Mouse (Mus musculus) gonadal fat pad, adult 2 months (tissue): ENCODE measurements around the gene Polr3b. TPM values are rescaled to one million over a fixed set of nuclear protein-coding genes. Genes with fewer than 3 reads are reported as not detected.

ENCODE experiments used
- DNase-seq: peaks from one replicate; pipeline ENCODE4 v3.0.0-alpha.2; 2012; ENCODE audit warnings: low read depth
- polyA plus RNA-seq: library from polyadenylated mRNA; depleted of rRNA; stranded (reverse); fragments of >200 nt; gene quantifications from 2 replicates; pipeline ENCODE4 v1.2.3, GENCODE M21; 2012

The Polr3b gene
- polyA plus RNA-seq, 1 experiment = 8.3 TPM

- DNase-seq = no peak
Measured at GRCm38 (mm10) chr10:84610783-84611182, 11.3 kb upstream of the Polr3b start.

- DNase-seq = no peak
Measured at GRCm38 (mm10) chr10:84611664-84612063, 10.4 kb upstream of the Polr3b start.

DNA sequence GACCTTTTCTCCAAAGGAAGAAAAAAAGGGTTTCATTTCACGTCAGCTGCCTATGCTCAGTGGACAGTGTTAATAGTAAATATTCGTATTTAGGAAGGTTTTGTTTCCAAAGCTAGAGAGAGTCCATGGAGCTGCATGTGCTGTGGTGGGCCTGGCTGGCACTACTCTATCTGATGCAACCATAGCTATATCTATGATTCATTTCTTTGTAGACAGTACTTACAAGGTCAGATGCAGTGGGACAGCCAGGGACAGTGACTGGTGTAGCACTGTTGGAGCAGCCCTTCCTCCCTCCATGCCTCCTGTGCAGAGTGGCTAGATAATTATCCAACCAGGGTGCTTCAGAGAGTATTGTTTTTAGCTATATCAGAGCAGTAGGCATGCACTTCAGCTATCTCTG, 9.8 kb upstream of the Polr3b start:
- DNase-seq = no peak

GRCm38 (mm10) chr10:84613366-84613765, 8.7 kb upstream of the Polr3b start:
- DNase-seq = no peak

DNA sequence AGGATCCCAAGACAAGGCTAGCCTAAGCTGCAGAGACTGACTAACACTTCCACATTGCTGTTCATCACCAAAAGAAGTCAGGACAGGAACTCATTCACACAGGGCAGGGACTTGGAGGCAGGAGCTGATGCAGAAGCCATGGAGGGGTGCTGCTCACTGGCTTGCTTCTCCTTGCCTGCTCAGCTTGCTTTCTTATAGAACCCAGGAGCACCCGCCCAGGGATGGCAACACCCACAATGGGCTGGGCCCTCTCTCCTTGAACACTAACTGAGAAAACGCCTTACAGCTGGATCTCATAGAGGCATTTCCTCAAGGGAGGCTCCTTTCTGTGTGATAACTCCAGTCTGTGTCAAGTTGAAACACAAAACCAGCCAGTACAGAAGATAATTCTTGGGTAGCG, 7.0 kb upstream of the Polr3b start:
- DNase-seq = no peak

GRCm38 (mm10) chr10:84631182-84631581, 9.1 kb downstream of the Polr3b start:
- DNase-seq = no peak

DNA sequence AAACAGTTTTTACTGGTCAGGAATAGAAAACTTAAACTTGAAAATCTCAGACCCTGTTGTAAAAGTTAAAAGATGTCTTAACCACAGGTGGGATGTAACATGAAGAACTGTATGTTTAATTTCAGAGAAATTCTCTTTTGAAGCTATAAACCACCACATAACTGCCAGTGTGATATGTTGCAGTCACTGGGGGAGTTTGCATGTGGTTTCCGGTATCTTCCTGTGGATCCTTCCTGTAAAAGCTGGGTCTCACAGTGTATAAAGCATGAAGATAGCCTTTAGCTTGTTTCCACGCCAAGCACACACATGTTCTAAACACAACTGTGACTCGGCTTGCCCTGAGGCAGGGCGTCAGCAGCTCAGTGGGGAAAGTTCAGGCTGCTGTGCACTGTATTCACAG, 9.9 kb downstream of the Polr3b start:
- no peak for DNase-seq

- DNase-seq = no peak
Measured at GRCm38 (mm10) chr10:84636656-84637055, 14.6 kb downstream of the Polr3b start.

DNA sequence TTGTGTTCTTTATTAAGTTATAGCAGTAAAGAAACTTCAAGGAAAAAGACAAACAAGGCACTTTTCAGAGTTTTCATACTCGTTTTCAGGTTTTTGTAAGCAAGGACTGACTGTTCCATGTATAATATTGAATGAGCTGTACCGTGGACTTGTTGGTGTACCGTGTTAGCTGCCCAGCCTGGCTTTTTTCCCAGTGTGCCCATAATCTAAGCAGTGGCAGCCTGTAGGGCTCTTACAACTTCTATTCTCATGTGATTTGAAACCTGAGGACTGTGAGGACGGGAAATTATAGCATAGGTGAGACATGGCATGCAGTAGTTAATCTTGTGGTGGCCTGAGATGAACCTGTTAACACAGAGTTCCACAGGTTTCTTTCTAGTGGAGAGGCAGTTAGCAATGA, 16.3 kb downstream of the Polr3b start:
- no peak for DNase-seq

DNA sequence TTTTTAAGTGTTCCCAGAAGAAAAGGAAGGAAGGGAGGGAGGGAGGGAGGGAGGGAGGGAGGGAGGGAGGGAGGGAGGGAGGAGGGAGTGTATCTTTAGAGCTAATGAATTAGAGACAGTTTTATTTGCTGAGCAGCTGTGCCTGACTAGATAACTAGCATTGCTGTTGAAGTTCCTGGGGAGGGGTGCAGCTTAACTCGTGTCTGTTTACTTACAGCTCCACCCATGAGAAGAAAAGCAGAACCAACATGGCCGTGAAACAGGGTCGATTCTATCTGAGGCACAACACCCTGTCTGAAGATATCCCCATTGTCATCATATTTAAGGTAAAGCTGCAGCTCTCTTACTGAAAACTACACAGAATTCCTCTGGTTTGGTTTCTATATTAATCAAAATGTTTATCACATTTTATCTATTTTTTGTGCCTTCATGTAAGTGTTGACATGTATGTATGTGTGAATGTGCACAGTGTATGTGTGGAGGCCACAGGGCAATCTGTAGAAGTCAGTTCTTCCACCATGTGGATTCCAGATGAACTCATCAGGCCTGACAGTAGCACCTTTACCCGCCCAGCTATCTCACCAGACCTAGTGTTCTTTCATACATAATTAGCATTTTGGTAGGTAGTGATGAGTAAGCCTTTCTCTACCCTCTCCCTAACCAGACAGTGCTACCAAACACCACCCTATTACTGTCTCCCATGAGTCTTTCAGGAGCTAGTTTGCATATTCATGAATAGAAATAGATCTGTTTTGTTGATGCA, 17.6 kb downstream of the Polr3b start:
- DNase-seq = no peak

GRCm38 (mm10) chr10:84640861-84641260, 18.8 kb downstream of the Polr3b start:
- no peak for DNase-seq

GRCm38 (mm10) chr10:84641576-84641975, 19.5 kb downstream of the Polr3b start:
- DNase-seq = no peak

DNA sequence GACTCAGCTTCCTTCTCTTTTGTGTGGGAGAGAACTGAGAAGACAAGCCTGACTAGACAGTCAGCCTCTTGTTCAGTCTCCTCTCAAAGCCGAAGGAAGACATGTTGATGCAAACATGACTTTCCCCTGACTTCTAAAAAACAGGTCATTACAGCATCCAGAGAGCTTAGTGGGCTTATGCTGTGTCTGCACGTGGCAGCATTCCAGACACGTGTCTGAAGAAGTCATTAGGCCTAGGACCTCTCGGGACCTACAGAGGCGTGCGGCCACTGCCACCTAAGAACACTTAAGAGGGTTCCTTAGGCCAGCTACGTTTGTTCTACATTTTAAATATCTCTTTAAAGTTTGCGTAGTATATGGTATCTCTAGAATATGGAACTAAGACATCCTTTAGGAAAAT, 23.8 kb downstream of the Polr3b start:
- DNase-seq = no peak

- no peak for DNase-seq
Measured at GRCm38 (mm10) chr10:84646506-84647102, 24.5 kb downstream of the Polr3b start.

DNA sequence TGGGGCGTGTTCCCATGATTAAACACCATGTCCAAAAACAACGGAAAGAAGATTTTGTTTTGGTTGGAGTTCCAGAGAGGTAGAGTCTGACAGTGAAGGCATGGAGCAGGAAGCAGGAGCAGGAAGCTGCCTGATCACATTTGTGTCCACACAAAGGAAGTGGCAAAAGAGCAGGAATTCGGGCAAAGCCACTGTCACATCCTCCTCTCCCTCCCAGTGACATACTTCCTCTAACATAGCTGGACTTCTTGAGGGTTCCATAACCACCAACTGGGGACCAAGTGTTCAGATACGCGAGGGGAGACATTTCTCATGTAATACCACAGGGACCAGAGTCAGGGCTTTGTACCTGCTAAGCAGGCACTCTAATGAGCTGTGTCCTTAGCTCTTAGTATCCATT, 25.2 kb downstream of the Polr3b start:
- DNase-seq = no peak

- DNase-seq = no peak
Measured at GRCm38 (mm10) chr10:84648911-84649310, 26.8 kb downstream of the Polr3b start.

- DNase-seq = no peak
Measured at GRCm38 (mm10) chr10:84654029-84654428, 31.9 kb downstream of the Polr3b start.

DNA sequence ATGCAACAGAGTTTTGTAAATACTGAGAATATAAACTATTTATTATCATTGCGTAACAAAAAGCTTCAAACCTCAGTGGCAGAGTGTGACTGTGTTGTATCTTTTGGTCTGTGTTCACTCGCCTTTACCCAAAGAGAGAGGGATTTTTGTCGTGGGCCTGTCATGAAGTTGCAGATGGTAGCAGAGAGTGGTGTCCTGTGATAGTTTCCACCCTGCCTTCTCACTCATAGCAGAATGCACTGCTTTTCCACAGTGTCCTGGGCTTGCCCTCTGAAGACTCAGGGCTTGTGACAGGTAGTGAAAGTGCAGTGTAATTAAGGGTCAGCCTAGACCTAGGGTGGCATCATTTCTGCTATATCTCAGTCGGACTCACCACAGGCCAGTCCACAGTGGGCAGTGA, 32.6 kb downstream of the Polr3b start:
- no peak for DNase-seq

DNA sequence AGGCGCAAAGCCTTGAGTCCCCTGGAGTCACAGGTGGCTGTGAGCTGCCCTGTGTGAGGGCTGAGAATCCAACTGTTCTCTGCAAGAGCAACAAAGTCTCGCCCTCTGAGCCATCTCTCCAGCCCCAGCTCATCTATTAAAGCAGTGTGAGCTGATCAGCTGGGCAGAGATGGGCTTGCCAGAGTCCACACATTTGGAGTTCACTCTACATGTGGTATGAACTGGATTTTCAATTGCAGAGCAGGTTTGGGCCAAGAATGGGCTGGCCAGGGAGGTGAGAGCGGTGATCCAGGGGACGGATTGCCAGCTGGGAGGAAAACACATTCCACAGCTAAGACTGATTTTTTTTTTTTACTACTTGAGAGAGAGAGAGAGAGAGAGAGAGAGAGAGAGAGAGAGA, 34.5 kb downstream of the Polr3b start:
- DNase-seq = no peak

DNA sequence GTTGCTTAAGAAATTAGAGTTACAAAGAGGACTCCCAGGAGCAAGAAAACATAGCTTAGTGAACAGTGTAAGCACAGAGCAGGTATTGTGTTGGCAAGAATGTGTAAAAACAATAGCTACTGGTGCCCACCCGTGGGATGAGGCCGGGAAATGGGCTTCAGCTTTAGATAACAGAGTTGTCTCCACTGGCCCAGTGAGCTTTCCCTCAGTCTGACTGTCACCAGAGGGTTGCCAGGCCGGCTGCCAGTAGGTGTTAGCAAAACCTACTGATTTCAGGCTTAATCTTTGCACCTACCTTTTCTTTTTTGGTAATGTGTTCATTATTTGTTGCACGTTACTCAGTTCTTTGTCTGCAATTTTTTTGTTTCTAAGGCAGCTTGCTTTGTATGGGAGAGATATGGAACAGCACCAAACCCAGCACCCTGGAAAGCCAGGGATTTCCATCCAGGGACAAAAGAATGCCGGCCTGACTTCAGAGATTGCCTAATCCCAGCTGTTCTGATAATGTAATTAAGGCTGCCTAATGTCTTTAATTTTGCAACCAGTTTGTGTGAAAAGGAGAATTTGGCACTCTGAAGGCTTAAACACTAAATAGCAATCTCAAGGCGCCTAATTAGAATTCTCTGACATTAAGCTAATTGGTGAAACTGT, 35.5 kb downstream of the Polr3b start:
- no peak for DNase-seq

DNA sequence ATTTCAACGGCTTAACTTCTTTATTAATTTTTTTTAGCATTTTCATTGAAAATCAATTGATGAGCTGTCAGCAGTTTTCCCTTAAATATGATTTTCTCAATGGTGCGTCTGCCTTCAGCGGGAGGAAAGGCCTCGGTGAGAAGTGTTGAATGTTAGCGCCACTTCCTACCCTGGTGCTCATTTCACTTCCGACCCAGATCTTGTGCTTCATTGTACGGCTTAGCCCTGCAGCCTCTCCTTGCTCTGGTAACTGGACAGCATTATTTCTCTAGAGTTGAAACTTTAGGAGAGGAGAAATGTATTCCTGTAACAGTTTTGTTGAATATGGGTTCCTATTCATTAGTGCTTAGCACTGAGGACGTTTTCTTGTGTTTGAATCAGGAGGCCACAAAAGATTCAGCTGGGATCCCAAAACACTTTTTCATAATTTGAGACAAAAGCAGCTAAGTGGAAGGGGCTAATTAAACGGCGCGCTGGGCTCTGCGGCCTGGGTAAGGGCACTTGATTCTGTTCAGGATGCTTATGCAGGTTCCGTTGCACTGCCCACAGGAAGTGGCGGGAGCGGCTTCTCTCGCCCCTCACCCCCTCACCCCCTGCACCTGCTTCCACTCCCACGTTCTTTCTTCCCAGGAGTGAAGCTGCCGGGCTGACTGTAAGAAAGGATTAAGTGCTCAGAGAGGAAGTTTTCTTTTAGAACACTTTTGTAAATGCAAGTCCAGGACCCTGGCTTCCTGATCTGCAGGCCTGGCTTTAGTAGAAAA, 36.2 kb downstream of the Polr3b start:
- DNase-seq = no peak

GRCm38 (mm10) chr10:84659281-84659680, 37.2 kb downstream of the Polr3b start:
- no peak for DNase-seq
